Mouse (Mus musculus): ENCODE data around the gene Zbtb1. TPM values are rescaled to one million over a fixed set of nuclear protein-coding genes. Genes with fewer than 3 reads are reported as not detected.
"Not testable (repeated sequence)": the region's sequence is repeated elsewhere in the genome, so short reads cannot be mapped to it uniquely, and the experiment has no call there.

Gene Zbtb1
- polyA plus RNA-seq, 1 experiment, result 1.5 TPM

- no peaks in the 10 kb centered on the region for H3K36me3 ChIP-seq (ENCODE audit: control insufficient read depth, insufficient read depth, low read length)
- no peak overlapping the region for H3K27ac ChIP-seq (ENCODE audit: insufficient read depth, low read depth, low read length)
- H3K4me3 ChIP-seq (ENCODE audit: insufficient read depth, low read depth, low read length), result no peak overlapping the region
- no peaks in the 10 kb centered on the region for H3K4me1 ChIP-seq (ENCODE audit: control insufficient read depth, insufficient read depth, low read length)
- 46% methylated on average over 8 of the region's 8 CpGs for WGBS
- DNase-seq, result no peak
- TF ChIP-seq CTCF (conservative IDR thresholded peaks at IDR 0.05; ENCODE audit: insufficient read depth, insufficient read length, low read depth, low read length), result no peak
- H3K27me3 ChIP-seq (replicated peaks; ENCODE audit: control insufficient read depth, insufficient read depth, low read length), result no peaks in the 10 kb centered on the region
Observed at GRCm38 (mm10) chr12:76435549-76435948, 65.5 kb downstream of the Zbtb1 start.

GRCm38 (mm10) chr12:76443488-76443887, 73.4 kb downstream of the Zbtb1 start:
- not testable (repeated sequence) for DNase-seq; H3K27me3 ChIP-seq (replicated peaks; ENCODE audit: control insufficient read depth, insufficient read depth, low read length); H3K36me3 ChIP-seq (ENCODE audit: control insufficient read depth, insufficient read depth, low read length); H3K27ac ChIP-seq (ENCODE audit: insufficient read depth, low read depth, low read length); H3K4me3 ChIP-seq (ENCODE audit: insufficient read depth, low read depth, low read length)
- H3K4me1 ChIP-seq (ENCODE audit: control insufficient read depth, insufficient read depth, low read length), result peaks cover 15% of the 10 kb centered on the region
- 83% methylated on average over 6 of the region's 6 CpGs for WGBS

- DNase-seq, result peak; percentile 47
- Histone ChIP-seq H3K27me3 (replicated peaks; ENCODE audit: control insufficient read depth, insufficient read depth, low read length) (no peaks in the 10 kb centered on the region), H3K27ac (ENCODE audit: insufficient read depth, low read depth, low read length) (no peak overlapping the region), H3K36me3 (ENCODE audit: control insufficient read depth, insufficient read depth, low read length) (no peaks in the 10 kb centered on the region), H3K4me3 (ENCODE audit: insufficient read depth, low read depth, low read length) (peak overlapping the region; percentile 53), H3K4me1 (ENCODE audit: control insufficient read depth, insufficient read depth, low read length) (peaks cover 15% of the 10 kb centered on the region)
- TF ChIP-seq POLR2A (IDR thresholded peaks at IDR 0.05; ENCODE audit: low read depth, low read length) (no peak), CTCF (conservative IDR thresholded peaks at IDR 0.05; ENCODE audit: insufficient read depth, insufficient read length, low read depth, low read length) (no peak)
- WGBS, result 39% methylated on average over 10 of the region's 10 CpGs
Observed at GRCm38 (mm10) chr12:76444359-76444772, 74.3 kb downstream of the Zbtb1 start.

- Histone ChIP-seq H3K27ac (ENCODE audit: insufficient read depth, low read depth, low read length) (peak overlapping the region; percentile 70; the same call in 1 of the 2 replicates), H3K36me3 (ENCODE audit: control insufficient read depth, insufficient read depth, low read length) (no peaks in the 10 kb centered on the region), H3K4me1 (ENCODE audit: control insufficient read depth, insufficient read depth, low read length) (peaks cover 15% of the 10 kb centered on the region), H3K27me3 (replicated peaks; ENCODE audit: control insufficient read depth, insufficient read depth, low read length) (no peaks in the 10 kb centered on the region), H3K4me3 (ENCODE audit: insufficient read depth, low read depth, low read length) (peak overlapping the region; percentile 53)
- TF ChIP-seq CTCF (conservative IDR thresholded peaks at IDR 0.05; ENCODE audit: insufficient read depth, insufficient read length, low read depth, low read length) (no peak), POLR2A (IDR thresholded peaks at IDR 0.05; ENCODE audit: low read depth, low read length) (no peak)
- DNase-seq, result peak; percentile 16
- whole genome bisulfite sequencing, result 56% methylated on average over 6 of the region's 6 CpGs
Observed at GRCm38 (mm10) chr12:76444862-76445261, 74.8 kb downstream of the Zbtb1 start.

GRCm38 (mm10) chr12:76446201-76446600, 76.1 kb downstream of the Zbtb1 start:
- Histone ChIP-seq H3K36me3 (ENCODE audit: control insufficient read depth, insufficient read depth, low read length) (no peaks in the 10 kb centered on the region), H3K27ac (ENCODE audit: insufficient read depth, low read depth, low read length) (peak overlapping the region; percentile 92), H3K4me1 (ENCODE audit: control insufficient read depth, insufficient read depth, low read length) (peaks cover 15% of the 10 kb centered on the region), H3K4me3 (ENCODE audit: insufficient read depth, low read depth, low read length) (no peak overlapping the region), H3K27me3 (replicated peaks; ENCODE audit: control insufficient read depth, insufficient read depth, low read length) (no peaks in the 10 kb centered on the region)
- WGBS, result 31% methylated on average over 11 of the region's 11 CpGs
- TF ChIP-seq POLR2A (IDR thresholded peaks at IDR 0.05; ENCODE audit: low read depth, low read length) (no peak), CTCF (conservative IDR thresholded peaks at IDR 0.05; ENCODE audit: insufficient read depth, insufficient read length, low read depth, low read length) (no peak)
- peak; percentile 92 for DNase-seq

Other genes with a start within 250 kb of the Zbtb1 start
- gene Esr2, start 193.0 kb upstream of the Zbtb1 start, polyA plus RNA-seq (2012; rRNA removed), result 0.17 and 0.31 TPM in 2 replicates
- gene Tex21, start 123.5 kb upstream of the Zbtb1 start, polyA plus RNA-seq (2012; rRNA removed), result 0.11 TPM in 1 of 2 replicates, not detected in the other
- gene Mthfd1, start 115.0 kb upstream of the Zbtb1 start, polyA plus RNA-seq (2012; rRNA removed), result 128 and 132 TPM in 2 replicates
- gene Akap5, start 45.4 kb upstream of the Zbtb1 start, polyA plus RNA-seq (2012; rRNA removed), result 0.19 and 0.27 TPM in 2 replicates
- 4.9 and 5.9 TPM in 2 replicates for gene Zbtb25, start 664 bp upstream of the Zbtb1 start, polyA plus RNA-seq (2012; rRNA removed)
- gene Hspa2, start 33.9 kb downstream of the Zbtb1 start, polyA plus RNA-seq (2012; rRNA removed), result 11.8 and 14.0 TPM in 2 replicates
- gene Ppp1r36, start 47.3 kb downstream of the Zbtb1 start, polyA plus RNA-seq (2012; rRNA removed), result 0.23 and 0.31 TPM in 2 replicates
- 57.9 and 67.6 TPM in 2 replicates for gene Plekhg3, start 160.6 kb downstream of the Zbtb1 start, polyA plus RNA-seq (2012; rRNA removed)

All from kidney, adult 2 months (tissue).